Mouse (Mus musculus) kidney, adult 2 months (tissue): Measurements from ENCODE around the gene Spint4. TPM values are rescaled to one million over a fixed set of nuclear protein-coding genes. Genes with fewer than 3 reads are reported as not detected.
"Not testable (repeated sequence)": the region's sequence is repeated elsewhere in the genome, so short reads cannot be mapped to it uniquely, and the experiment has no call there.

Experiments used
- DNase-seq: peaks from one replicate; pipeline ENCODE4 v3.0.0; 2021
- H3K27ac ChIP-seq: fragments of 200-500 bp; 2 replicates; pipeline ENCODE4 v1.5.1; 2012; ENCODE audit warnings: low read depth, low read length, control low read depth, inconsistent platforms; ENCODE audit not compliant: insufficient read depth
- H3K27me3 ChIP-seq: fragments of 200-500 bp; replicated peaks from 2 replicates; pipeline ENCODE4 v1.6.1; 2012; ENCODE audit warnings: mild to moderate bottlenecking, moderate library complexity, low read length, inconsistent platforms; ENCODE audit not compliant: control insufficient read depth, insufficient read depth
- H3K36me3 ChIP-seq: fragments of 200-500 bp; 2 replicates; pipeline ENCODE4 v1.6.1; 2012; ENCODE audit warnings: mild to moderate bottlenecking, moderate library complexity, low read length, inconsistent platforms; ENCODE audit not compliant: control insufficient read depth, insufficient read depth
- H3K4me1 ChIP-seq: fragments of 200-500 bp; 2 replicates; pipeline ENCODE4 v1.6.1; 2011; ENCODE audit warnings: low read length; ENCODE audit not compliant: control insufficient read depth, insufficient read depth
- H3K4me3 ChIP-seq: fragments of 200-500 bp; 2 replicates; pipeline ENCODE4 v1.5.1; 2011; ENCODE audit warnings: mild to moderate bottlenecking, low read depth, low read length, control low read depth; ENCODE audit not compliant: insufficient read depth
- CTCF ChIP-seq: fragments of 200-500 bp; conservative IDR thresholded peaks from 2 replicates; pipeline ENCODE4 v1.5.1; 2011; ENCODE audit warnings: low read depth, mild to moderate bottlenecking, control low read depth, low read length, moderate library complexity, mixed read lengths; ENCODE audit not compliant: insufficient read depth, insufficient read length
- POLR2A ChIP-seq: fragments of 200-500 bp; IDR thresholded peaks from one replicate; pipeline ENCODE4 v1.6.1; 2011; ENCODE audit warnings: low read depth, low read length, control low read depth
- WGBS: fragments of 180-500 bp; shearing (Covaris S2); methylation state at CpG from one replicate; pipeline ENCODE4 v1.1.7; 2018; 5-methylcytosine and 5-hydroxymethylcytosine counted together
- polyA plus RNA-seq: library from polyadenylated mRNA; depleted of rRNA; stranded (reverse); fragments of >200 nt; gene quantifications from 2 replicates; pipeline ENCODE4 v1.2.3, GENCODE M21; 2012

The Spint4 gene
- polyA plus RNA-seq, 1 experiment: not detected

DNA sequence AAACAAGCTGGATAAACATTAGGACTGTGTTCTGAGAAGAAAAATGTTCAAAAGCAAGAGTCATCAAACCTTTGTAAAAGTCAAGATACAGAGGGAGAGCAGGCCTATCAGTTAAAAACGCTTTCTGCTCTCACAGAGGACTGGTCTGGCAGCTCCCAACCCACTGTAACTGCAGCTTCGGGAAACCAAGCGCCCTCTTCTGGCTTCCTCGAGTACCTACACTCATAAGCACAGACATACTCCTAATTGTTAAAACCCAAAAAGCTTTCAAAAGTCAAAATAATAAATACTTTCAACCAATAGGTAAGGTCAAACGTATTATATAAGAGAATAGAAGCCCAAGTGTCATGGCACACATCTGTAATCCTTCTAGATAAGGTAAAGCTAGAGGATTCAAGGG is 5.9 kb downstream of the Spint4 start:
- Histone ChIP-seq H3K27ac (no peak overlapping the region), H3K27me3 (no peaks in the 10 kb centered on the region), H3K4me1 (no peaks in the 10 kb centered on the region), H3K4me3 (no peak overlapping the region), H3K36me3 (no peaks in the 10 kb centered on the region)
- DNase-seq: no peak
- WGBS: 83% methylated on average over 5 of the region's 5 CpGs
- TF ChIP-seq POLR2A: no peak
- no peak for TF ChIP-seq CTCF

DNA sequence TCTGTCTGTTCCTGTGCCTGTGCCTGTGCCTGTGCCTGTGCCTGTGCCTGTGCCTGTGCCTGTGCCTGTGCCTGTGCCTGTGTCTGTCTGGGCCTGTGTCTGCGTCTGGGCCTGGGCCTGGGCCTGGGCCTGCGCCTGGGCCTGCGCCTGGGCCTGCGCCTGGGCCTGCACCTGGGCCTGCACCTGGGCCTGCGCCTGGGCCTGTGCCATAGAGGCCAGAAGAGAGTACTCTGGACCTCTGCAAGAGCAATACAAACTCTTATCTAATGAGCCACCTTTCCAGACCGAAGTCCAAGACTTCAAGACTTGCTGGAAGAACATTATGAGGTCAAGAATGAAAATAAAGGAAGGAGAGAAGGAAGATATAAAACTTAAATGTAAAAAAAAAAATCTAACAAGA is 7.0 kb downstream of the Spint4 start:
- H3K27ac ChIP-seq: no peak overlapping the region
- DNase-seq: no peak

DNA sequence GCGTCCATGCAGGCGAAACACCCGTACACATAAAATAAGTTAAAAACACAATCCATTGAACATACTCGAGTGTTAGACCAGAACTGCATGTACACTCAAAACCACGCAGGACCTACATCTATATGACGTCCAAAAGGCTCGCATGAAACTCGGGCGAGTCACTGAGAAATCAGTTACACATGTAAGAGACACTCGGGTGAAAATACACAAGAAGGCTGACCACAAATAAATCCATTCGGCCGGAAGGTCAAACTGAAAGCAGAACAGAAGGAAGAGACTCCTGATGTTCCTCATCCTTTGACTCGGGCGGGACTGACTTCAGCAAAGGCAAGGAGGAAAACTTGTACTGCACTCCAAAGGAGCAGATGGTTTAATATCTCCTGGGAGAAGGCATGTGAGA is 7.7 kb downstream of the Spint4 start:
- no peak overlapping the region for H3K4me3 ChIP-seq
- no peak for TF ChIP-seq CTCF
- TF ChIP-seq POLR2A: no peak
- no peaks in the 10 kb centered on the region for H3K27me3 ChIP-seq
- no peak for DNase-seq
- H3K27ac ChIP-seq: no peak overlapping the region
- no peaks in the 10 kb centered on the region for H3K36me3 ChIP-seq
- H3K4me1 ChIP-seq: no peaks in the 10 kb centered on the region
- 86% methylated on average over 14 of the region's 14 CpGs for WGBS

More for the DNA sequence above, 7.0 kb downstream of the Spint4 start:
- no peaks in the 10 kb centered on the region for H3K27me3 ChIP-seq
- H3K36me3 ChIP-seq: no peaks in the 10 kb centered on the region
- no peak overlapping the region for H3K4me3 ChIP-seq
- TF ChIP-seq CTCF: no peak
- no peak for TF ChIP-seq POLR2A
- 92% methylated on average over 6 of the region's 6 CpGs for WGBS
- H3K4me1 ChIP-seq: no peaks in the 10 kb centered on the region

DNA sequence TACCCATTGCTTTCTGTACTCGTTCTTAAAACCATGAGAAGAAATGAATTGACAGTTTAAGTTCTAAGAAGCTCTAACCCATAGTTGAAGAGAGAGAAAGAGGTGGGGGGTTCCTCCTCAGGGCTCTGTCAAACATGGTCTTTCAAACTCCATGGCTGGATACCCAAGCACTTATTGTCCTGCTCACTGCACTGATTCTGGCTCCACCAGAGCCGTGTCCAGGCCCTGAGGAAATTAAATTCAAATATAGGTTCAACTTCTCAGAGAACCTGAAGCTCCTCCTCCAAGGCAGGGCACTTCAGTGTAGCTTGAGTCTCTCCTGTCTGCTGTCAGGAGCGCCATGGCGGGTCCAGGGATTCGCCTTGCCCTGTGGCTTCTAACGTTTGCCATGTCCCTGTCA is 16.7 kb downstream of the Spint4 start, which contains the start of gene Spint5:
Spint5 (plus strand) TSS at position 301 of the 400 bp plus-strand sequence.
- H3K36me3 ChIP-seq: no peaks in the 10 kb centered on the region
- H3K27ac ChIP-seq: no peak within 1 kb of the TSS
- DNase-seq: no peak
- H3K4me3 ChIP-seq: no peak within 1 kb of the TSS
- TF ChIP-seq CTCF (no peak), POLR2A (no peak)
- WGBS: 79% methylated on average over 6 of the region's 6 CpGs
- H3K4me1 ChIP-seq: no peaks in the 10 kb centered on the region
- no peaks in the 10 kb centered on the region for H3K27me3 ChIP-seq

DNA sequence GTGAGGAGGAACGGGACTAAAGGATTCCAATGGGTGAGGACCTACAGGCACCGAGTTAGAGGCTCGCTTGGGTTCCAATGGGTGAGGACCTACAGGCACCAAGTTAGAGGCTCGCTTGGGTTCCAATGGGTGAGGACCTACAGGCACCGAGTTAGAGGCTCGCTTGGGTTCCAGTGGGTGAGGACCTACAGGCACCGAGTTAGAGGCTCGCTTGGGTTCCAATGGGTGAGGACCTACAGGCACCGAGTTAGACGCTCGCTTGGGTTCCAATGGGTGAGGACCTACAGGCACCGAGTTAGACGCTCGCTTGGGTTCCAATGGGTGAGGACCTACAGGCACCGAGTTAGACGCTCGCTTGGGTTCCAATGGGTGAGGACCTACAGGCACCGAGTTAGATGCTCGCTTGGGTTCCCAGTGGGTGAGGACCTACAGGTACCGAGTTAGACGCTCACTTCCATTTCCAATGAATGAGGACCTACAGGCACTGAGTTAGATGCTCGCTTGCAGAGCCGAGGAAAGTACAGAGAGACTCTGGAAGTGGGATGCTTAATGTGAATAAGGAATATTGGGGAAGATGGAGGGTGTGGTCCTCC is 18.0 kb downstream of the Spint4 start:
- not testable (repeated sequence) for H3K27me3 ChIP-seq, H3K4me1 ChIP-seq, DNase-seq, H3K4me3 ChIP-seq, H3K27ac ChIP-seq, H3K36me3 ChIP-seq
- 95% methylated on average over 23 of the region's 23 CpGs for WGBS

DNA sequence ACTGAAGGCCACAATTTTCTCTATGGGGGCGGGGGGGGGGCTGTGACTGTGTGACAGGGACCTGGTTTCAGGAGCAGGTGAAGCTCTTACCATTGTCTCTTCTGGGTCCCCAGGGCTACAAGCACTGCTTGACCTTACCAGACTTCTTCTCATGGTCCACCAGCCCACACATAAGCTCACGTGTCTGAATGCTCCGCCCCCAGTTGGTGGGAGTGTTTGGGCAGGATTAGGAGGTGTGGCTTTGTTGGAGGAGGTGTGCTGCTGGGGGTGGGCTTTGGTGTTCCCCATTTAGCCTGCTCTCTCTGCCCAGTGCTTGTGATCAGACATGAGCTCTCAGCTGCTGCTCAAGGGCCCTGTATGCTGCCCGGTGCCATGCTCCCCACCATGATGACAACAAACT is 25.0 kb downstream of the Spint4 start:
- H3K4me1 ChIP-seq: peaks cover 3% of the 10 kb centered on the region; the same call in 1 of the 2 replicates
- H3K27me3 ChIP-seq: no peaks in the 10 kb centered on the region
- TF ChIP-seq POLR2A: no peak
- TF ChIP-seq CTCF: no peak
- no peak for DNase-seq
- WGBS: 70% methylated on average over 4 of the region's 4 CpGs
- H3K36me3 ChIP-seq: no peaks in the 10 kb centered on the region
- H3K4me3 ChIP-seq: no peak overlapping the region
- H3K27ac ChIP-seq: no peak overlapping the region

DNA sequence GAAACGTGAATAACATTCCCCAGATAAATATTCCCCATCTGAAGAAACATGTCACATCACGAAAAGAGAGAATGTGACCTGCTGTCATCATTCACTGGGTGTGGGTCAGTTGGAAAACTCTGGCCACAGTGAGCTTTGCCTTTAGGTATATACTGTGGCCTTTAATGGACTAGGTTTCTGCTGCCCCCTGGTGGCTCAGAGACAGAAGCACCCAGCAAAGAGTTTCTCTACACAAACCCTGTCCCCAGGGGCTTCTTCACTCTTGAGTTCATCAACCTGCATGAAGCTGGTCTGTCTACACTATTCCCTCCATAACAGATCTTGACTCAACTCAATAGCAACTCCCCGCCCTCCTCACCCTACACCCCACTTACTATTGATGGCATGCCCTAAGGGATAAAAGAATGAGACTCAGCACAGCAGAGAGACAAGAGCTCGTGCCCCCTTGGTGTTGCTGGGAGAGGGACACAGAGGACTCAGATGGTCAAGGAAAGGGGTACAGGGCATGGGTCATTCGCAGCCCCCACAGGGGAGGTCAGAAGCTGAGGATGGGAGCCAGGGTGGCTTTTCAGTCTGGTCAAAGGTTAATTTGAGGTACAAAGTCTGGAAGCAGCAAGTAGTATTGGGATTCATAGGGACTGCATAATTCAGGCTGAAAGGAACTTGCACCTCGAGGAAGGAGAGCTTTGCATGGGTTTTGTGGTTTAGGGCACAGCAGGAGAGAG is 27.8 kb downstream of the Spint4 start:
- Histone ChIP-seq H3K4me3 (no peak overlapping the region), H3K27ac (peak overlapping the region; percentile 35; the same call in 1 of the 2 replicates), H3K4me1 (peaks cover 3% of the 10 kb centered on the region; the same call in 1 of the 2 replicates), H3K36me3 (no peaks in the 10 kb centered on the region), H3K27me3 (no peaks in the 10 kb centered on the region)
- peak; percentile 80 for TF ChIP-seq CTCF
- no peak for TF ChIP-seq POLR2A
- 11% methylated on average over 6 of the region's 6 CpGs for WGBS
- peak; percentile 86 for DNase-seq
